Mouse (Mus musculus) hindbrain, embryonic 15.5 days (tissue): ENCODE measurements around the gene Lhfp. TPM values are rescaled to one million over a fixed set of nuclear protein-coding genes. Genes with fewer than 3 reads are reported as not detected.
"Not testable (repeated sequence)": the region's sequence is repeated elsewhere in the genome, so short reads cannot be mapped to it uniquely, and the experiment has no call there.

Experiments used
- ATAC-seq: fragments of 200-750 bp; cut with Nextera tagmentation; 2 replicates; pipeline ENCODE4 v1.8.0; 2017; ENCODE audit warnings: low read depth, moderate number of reproducible peaks, moderate TSS enrichment; ENCODE audit not compliant: low FRiP score
- H3K27ac ChIP-seq: fragments of 300-500 bp; sonication (generic); replicated peaks from 2 replicates; pipeline ENCODE4 v1.5.1; 2015; ENCODE audit warnings: mild to moderate bottlenecking, inconsistent platforms
- H3K27me3 ChIP-seq: fragments of 300-500 bp; sonication (generic); 2 replicates; pipeline ENCODE4 v1.6.1; 2015; ENCODE audit warnings: control low read depth, inconsistent platforms
- H3K36me3 ChIP-seq: fragments of 300-500 bp; sonication (generic); 2 replicates; pipeline ENCODE4 v1.6.1; 2015; ENCODE audit warnings: control low read depth, inconsistent platforms
- H3K4me1 ChIP-seq: fragments of 300-500 bp; sonication (generic); replicated peaks from 2 replicates; pipeline ENCODE4 v1.6.1; 2015; ENCODE audit warnings: control low read depth, inconsistent platforms
- H3K4me2 ChIP-seq: fragments of 300-500 bp; sonication (generic); 2 replicates; pipeline ENCODE4 v1.6.1; 2015; ENCODE audit warnings: moderate library complexity, mild to moderate bottlenecking, inconsistent platforms
- H3K4me3 ChIP-seq: fragments of 300-500 bp; sonication (generic); 2 replicates; pipeline ENCODE4 v1.5.1; 2015; ENCODE audit warnings: mild to moderate bottlenecking, inconsistent platforms
- H3K9ac ChIP-seq: fragments of 300-500 bp; sonication (generic); 2 replicates; pipeline ENCODE4 v1.6.1; 2015; ENCODE audit warnings: inconsistent platforms
- H3K9me3 ChIP-seq: fragments of 300-500 bp; sonication (generic); 2 replicates; pipeline ENCODE4 v1.6.1; 2016; ENCODE audit warnings: control low read depth, inconsistent platforms
- WGBS: fragments of 180-500 bp; shearing (Covaris S2); methylation state at CpG from one replicate; pipeline ENCODE4 v1.1.7; 2015; 5-methylcytosine and 5-hydroxymethylcytosine counted together
- polyA plus RNA-seq: library from polyadenylated mRNA; unstranded; fragments of >200 nt; fragmentation: Nextera tagmentation; extraction: Ambion mirVana; gene quantifications from 2 replicates; pipeline ENCODE4 v1.2.1, GENCODE M21; 2015

The Lhfp gene
- polyA plus RNA-seq, 1 experiment from 2014 or later = 69.7 TPM

- Histone ChIP-seq H3K27me3 (no peaks in the 10 kb centered on the region), H3K4me2 (no peak overlapping the region), H3K27ac (peak overlapping the region; percentile 52; the same call in 1 of the 2 replicates), H3K4me3 (no peak overlapping the region), H3K36me3 (no peaks in the 10 kb centered on the region), H3K9me3 (no peaks in the 10 kb centered on the region), H3K4me1 (peaks cover 6% of the 10 kb centered on the region), H3K9ac (no peak overlapping the region)
- 38% methylated on average over 6 of the region's 6 CpGs for WGBS
- no peak for ATAC-seq
Measured at GRCm38 (mm10) chr3:53226223-53226622, 184.9 kb downstream of the Lhfp start.

GRCm38 (mm10) chr3:53227866-53228265 is 186.5 kb downstream of the Lhfp start:
- Histone ChIP-seq H3K9ac (no peak overlapping the region), H3K4me1 (peaks cover 6% of the 10 kb centered on the region), H3K27ac (no peak overlapping the region), H3K36me3 (no peaks in the 10 kb centered on the region), H3K4me3 (no peak overlapping the region), H3K9me3 (no peaks in the 10 kb centered on the region), H3K27me3 (no peaks in the 10 kb centered on the region), H3K4me2 (no peak overlapping the region)
- ATAC-seq = no peak

- no peaks in the 10 kb centered on the region for H3K27me3 ChIP-seq
- 40% methylated on average over 3 of the region's 3 CpGs for WGBS
- no peaks in the 10 kb centered on the region for H3K36me3 ChIP-seq
- H3K9me3 ChIP-seq = no peaks in the 10 kb centered on the region
- H3K4me2 ChIP-seq = no peak overlapping the region
- peaks cover 6% of the 10 kb centered on the region for H3K4me1 ChIP-seq
- ATAC-seq = peak; percentile 59; the same call in 1 of the 2 replicates
- H3K27ac ChIP-seq = no peak overlapping the region
- no peak overlapping the region for H3K9ac ChIP-seq
- no peak overlapping the region for H3K4me3 ChIP-seq
Measured at GRCm38 (mm10) chr3:53230562-53230961, 189.2 kb downstream of the Lhfp start.

- Histone ChIP-seq H3K9ac (no peak overlapping the region), H3K27me3 (no peaks in the 10 kb centered on the region), H3K4me3 (no peak overlapping the region), H3K4me1 (peaks cover 2% of the 10 kb centered on the region; the same call in 1 of the 2 replicates), H3K27ac (no peak overlapping the region), H3K36me3 (no peaks in the 10 kb centered on the region), H3K9me3 (no peaks in the 10 kb centered on the region), H3K4me2 (no peak overlapping the region)
- ATAC-seq = no peak
- WGBS = 56% methylated on average over 3 of the region's 3 CpGs
Measured at GRCm38 (mm10) chr3:53231112-53231511, 189.8 kb downstream of the Lhfp start.

- H3K27me3 ChIP-seq, H3K9me3 ChIP-seq, H3K4me1 ChIP-seq, ATAC-seq, H3K27ac ChIP-seq, H3K4me3 ChIP-seq, H3K9ac ChIP-seq, H3K4me2 ChIP-seq, H3K36me3 ChIP-seq: not testable (repeated sequence)
- WGBS = 86% methylated on average over 9 of the region's 9 CpGs
Measured at GRCm38 (mm10) chr3:53232411-53232810, 191.1 kb downstream of the Lhfp start.

GRCm38 (mm10) chr3:53234689-53235088 is 193.4 kb downstream of the Lhfp start:
- Histone ChIP-seq H3K27me3 (no peaks in the 10 kb centered on the region), H3K4me1 (no peaks in the 10 kb centered on the region; the same call in 1 of the 2 replicates), H3K4me2 (no peak overlapping the region), H3K36me3 (no peaks in the 10 kb centered on the region), H3K4me3 (no peak overlapping the region), H3K9ac (no peak overlapping the region), H3K27ac (no peak overlapping the region), H3K9me3 (no peaks in the 10 kb centered on the region)
- no peak for ATAC-seq

- no peaks in the 10 kb centered on the region for H3K9me3 ChIP-seq
- H3K4me3 ChIP-seq = no peak overlapping the region
- no peak overlapping the region for H3K4me2 ChIP-seq
- no peak overlapping the region for H3K9ac ChIP-seq
- H3K36me3 ChIP-seq = no peaks in the 10 kb centered on the region
- H3K27me3 ChIP-seq = no peaks in the 10 kb centered on the region
- WGBS = 89% methylated on average over 4 of the region's 4 CpGs
- H3K4me1 ChIP-seq = no peaks in the 10 kb centered on the region
- ATAC-seq = no peak
- H3K27ac ChIP-seq = no peak overlapping the region
Measured at GRCm38 (mm10) chr3:53236471-53236870, 195.1 kb downstream of the Lhfp start.

GRCm38 (mm10) chr3:53240150-53240549 is 198.8 kb downstream of the Lhfp start:
- H3K4me2 ChIP-seq = no peak overlapping the region
- H3K36me3 ChIP-seq = no peaks in the 10 kb centered on the region
- 95% methylated on average over 3 of the region's 3 CpGs for WGBS

GRCm38 (mm10) chr3:53245571-53246208 is 204.4 kb downstream of the Lhfp start:
- Histone ChIP-seq H3K4me3 (no peak overlapping the region), H3K4me1 (peaks cover 6% of the 10 kb centered on the region), H3K9ac (no peak overlapping the region), H3K9me3 (no peaks in the 10 kb centered on the region), H3K4me2 (no peak overlapping the region), H3K27ac (no peak overlapping the region), H3K36me3 (no peaks in the 10 kb centered on the region), H3K27me3 (no peaks in the 10 kb centered on the region)
- WGBS = 88% methylated on average over 9 of the region's 9 CpGs
- no peak for ATAC-seq

More at GRCm38 (mm10) chr3:53240150-53240549, 198.8 kb downstream of the Lhfp start:
- Histone ChIP-seq H3K9me3 (no peaks in the 10 kb centered on the region), H3K9ac (no peak overlapping the region), H3K27me3 (no peaks in the 10 kb centered on the region), H3K4me3 (no peak overlapping the region), H3K27ac (no peak overlapping the region), H3K4me1 (no peaks in the 10 kb centered on the region)
- ATAC-seq = no peak

- Histone ChIP-seq H3K27me3 (no peaks in the 10 kb centered on the region), H3K9ac (no peak overlapping the region), H3K4me3 (no peak overlapping the region), H3K27ac (no peak overlapping the region), H3K36me3 (no peaks in the 10 kb centered on the region), H3K4me1 (peaks cover 6% of the 10 kb centered on the region), H3K9me3 (no peaks in the 10 kb centered on the region), H3K4me2 (no peak overlapping the region)
- 82% methylated on average over 3 of the region's 3 CpGs for WGBS
- no peak for ATAC-seq
Measured at GRCm38 (mm10) chr3:53247102-53247501, 205.8 kb downstream of the Lhfp start.

- H3K4me2 ChIP-seq = no peak overlapping the region
- 27% methylated on average over 10 of the region's 10 CpGs for WGBS
- no peaks in the 10 kb centered on the region for H3K9me3 ChIP-seq
- H3K4me3 ChIP-seq = no peak overlapping the region
- no peak overlapping the region for H3K9ac ChIP-seq
- no peaks in the 10 kb centered on the region for H3K27me3 ChIP-seq
- no peak for ATAC-seq
- H3K4me1 ChIP-seq = peaks cover 9% of the 10 kb centered on the region
- H3K27ac ChIP-seq = no peak overlapping the region
- H3K36me3 ChIP-seq = no peaks in the 10 kb centered on the region
Measured at GRCm38 (mm10) chr3:53248158-53248874, 207.0 kb downstream of the Lhfp start.

- Histone ChIP-seq H3K27ac (no peak overlapping the region), H3K4me1 (peaks cover 16% of the 10 kb centered on the region), H3K36me3 (no peaks in the 10 kb centered on the region), H3K4me2 (no peak overlapping the region), H3K27me3 (no peaks in the 10 kb centered on the region), H3K9me3 (no peaks in the 10 kb centered on the region), H3K9ac (no peak overlapping the region), H3K4me3 (no peak overlapping the region)
- no peak for ATAC-seq
- 98% methylated on average over 5 of the region's 5 CpGs for WGBS
Measured at GRCm38 (mm10) chr3:53252556-53252955, 211.2 kb downstream of the Lhfp start.
